Mouse (Mus musculus) hindbrain, embryonic 15.5 days (tissue): ENCODE data around the gene Nr2f2. TPM values are rescaled to one million over a fixed set of nuclear protein-coding genes. Genes with fewer than 3 reads are reported as not detected.

Experiments used
- ATAC-seq: fragments of 200-750 bp; cut with Nextera tagmentation; 2 replicates; pipeline ENCODE4 v1.8.0; 2017; ENCODE audit warnings: low read depth, moderate number of reproducible peaks, moderate TSS enrichment; ENCODE audit not compliant: low FRiP score
- H3K27ac ChIP-seq: fragments of 300-500 bp; sonication (generic); replicated peaks from 2 replicates; pipeline ENCODE4 v1.5.1; 2015; ENCODE audit warnings: mild to moderate bottlenecking, inconsistent platforms
- H3K27me3 ChIP-seq: fragments of 300-500 bp; sonication (generic); 2 replicates; pipeline ENCODE4 v1.6.1; 2015; ENCODE audit warnings: control low read depth, inconsistent platforms
- H3K36me3 ChIP-seq: fragments of 300-500 bp; sonication (generic); 2 replicates; pipeline ENCODE4 v1.6.1; 2015; ENCODE audit warnings: control low read depth, inconsistent platforms
- H3K4me1 ChIP-seq: fragments of 300-500 bp; sonication (generic); replicated peaks from 2 replicates; pipeline ENCODE4 v1.6.1; 2015; ENCODE audit warnings: control low read depth, inconsistent platforms
- H3K4me2 ChIP-seq: fragments of 300-500 bp; sonication (generic); 2 replicates; pipeline ENCODE4 v1.6.1; 2015; ENCODE audit warnings: moderate library complexity, mild to moderate bottlenecking, inconsistent platforms
- H3K4me3 ChIP-seq: fragments of 300-500 bp; sonication (generic); 2 replicates; pipeline ENCODE4 v1.5.1; 2015; ENCODE audit warnings: mild to moderate bottlenecking, inconsistent platforms
- H3K9ac ChIP-seq: fragments of 300-500 bp; sonication (generic); 2 replicates; pipeline ENCODE4 v1.6.1; 2015; ENCODE audit warnings: inconsistent platforms
- H3K9me3 ChIP-seq: fragments of 300-500 bp; sonication (generic); 2 replicates; pipeline ENCODE4 v1.6.1; 2016; ENCODE audit warnings: control low read depth, inconsistent platforms
- WGBS: fragments of 180-500 bp; shearing (Covaris S2); methylation state at CpG from one replicate; pipeline ENCODE4 v1.1.7; 2015; 5-methylcytosine and 5-hydroxymethylcytosine counted together
- polyA plus RNA-seq: library from polyadenylated mRNA; unstranded; fragments of >200 nt; fragmentation: Nextera tagmentation; extraction: Ambion mirVana; gene quantifications from 2 replicates; pipeline ENCODE4 v1.2.1, GENCODE M21; 2015

Gene Nr2f2
- polyA plus RNA-seq, 1 experiment from 2014 or later = 90.1 TPM

- Histone ChIP-seq H3K4me2 (no peak overlapping the region), H3K9ac (no peak overlapping the region), H3K27ac (no peak overlapping the region), H3K9me3 (no peaks in the 10 kb centered on the region), H3K4me1 (peaks cover 23% of the 10 kb centered on the region), H3K27me3 (peaks cover 65% of the 10 kb centered on the region), H3K36me3 (no peaks in the 10 kb centered on the region), H3K4me3 (no peak overlapping the region)
- no peak for ATAC-seq
- WGBS = 19% methylated on average over 10 of the region's 10 CpGs
Observed at GRCm38 (mm10) chr7:70328206-70329036, 38.1 kb downstream of the Nr2f2 start.

GRCm38 (mm10) chr7:70327191-70327590 lies 39.3 kb downstream of the Nr2f2 start:
- Histone ChIP-seq H3K4me2 (no peak overlapping the region), H3K4me3 (no peak overlapping the region), H3K27me3 (peaks cover 66% of the 10 kb centered on the region), H3K27ac (no peak overlapping the region), H3K9ac (no peak overlapping the region), H3K9me3 (no peaks in the 10 kb centered on the region), H3K36me3 (no peaks in the 10 kb centered on the region), H3K4me1 (peaks cover 18% of the 10 kb centered on the region)
- 16% methylated on average over 2 of the region's 2 CpGs for WGBS
- ATAC-seq = no peak

- Histone ChIP-seq H3K4me3 (no peak overlapping the region), H3K27me3 (peaks cover 70% of the 10 kb centered on the region), H3K9me3 (no peaks in the 10 kb centered on the region), H3K4me1 (peaks cover 11% of the 10 kb centered on the region), H3K4me2 (peak overlapping the region; percentile 40), H3K27ac (0 out of 2 replicates have a peak overlapping the region, but pooled peaks have one; percentile 13), H3K9ac (no peak overlapping the region), H3K36me3 (no peaks in the 10 kb centered on the region)
- WGBS = 6% methylated on average over 21 of the region's 21 CpGs
- ATAC-seq = no peak
Observed at GRCm38 (mm10) chr7:70326176-70327035, 40.1 kb downstream of the Nr2f2 start.

GRCm38 (mm10) chr7:70325381-70325780 lies 41.2 kb downstream of the Nr2f2 start:
- Histone ChIP-seq H3K4me1 (peaks cover 3% of the 10 kb centered on the region; the same call in 1 of the 2 replicates), H3K9ac (no peak overlapping the region), H3K4me2 (peak overlapping the region; percentile 40), H3K36me3 (no peaks in the 10 kb centered on the region), H3K9me3 (no peaks in the 10 kb centered on the region), H3K27ac (no peak overlapping the region), H3K4me3 (no peak overlapping the region), H3K27me3 (peaks cover 66% of the 10 kb centered on the region)
- no peak for ATAC-seq
- WGBS = 3% methylated on average over 18 of the region's 18 CpGs

- H3K4me2 ChIP-seq = no peak overlapping the region
- no peaks in the 10 kb centered on the region for H3K36me3 ChIP-seq
- H3K27me3 ChIP-seq = peaks cover 68% of the 10 kb centered on the region
- no peak overlapping the region for H3K27ac ChIP-seq
- no peak for ATAC-seq
- H3K4me3 ChIP-seq = no peak overlapping the region
- no peaks in the 10 kb centered on the region for H3K9me3 ChIP-seq
- WGBS = 26% methylated on average over 5 of the region's 5 CpGs
- peaks cover 3% of the 10 kb centered on the region; the same call in 1 of the 2 replicates for H3K4me1 ChIP-seq
- H3K9ac ChIP-seq = no peak overlapping the region
Observed at GRCm38 (mm10) chr7:70324541-70324940, 42.0 kb downstream of the Nr2f2 start.

- Histone ChIP-seq H3K36me3 (no peaks in the 10 kb centered on the region), H3K4me3 (no peak overlapping the region), H3K4me2 (no peak overlapping the region), H3K9me3 (no peaks in the 10 kb centered on the region), H3K27me3 (peaks cover 66% of the 10 kb centered on the region), H3K27ac (no peak overlapping the region), H3K9ac (no peak overlapping the region), H3K4me1 (peaks cover 3% of the 10 kb centered on the region; the same call in 1 of the 2 replicates)
- ATAC-seq = no peak
- WGBS = 17% methylated on average over 9 of the region's 9 CpGs
Observed at GRCm38 (mm10) chr7:70324041-70324440, 42.5 kb downstream of the Nr2f2 start.

GRCm38 (mm10) chr7:70305716-70306115 lies 60.8 kb downstream of the Nr2f2 start:
- H3K9me3 ChIP-seq = no peaks in the 10 kb centered on the region
- no peak overlapping the region for H3K9ac ChIP-seq
- ATAC-seq = no peak
- H3K4me3 ChIP-seq = no peak overlapping the region
- H3K27me3 ChIP-seq = no peaks in the 10 kb centered on the region
- WGBS = 65% methylated on average over 7 of the region's 7 CpGs
- no peaks in the 10 kb centered on the region for H3K4me1 ChIP-seq
- H3K4me2 ChIP-seq = no peak overlapping the region
- H3K27ac ChIP-seq = no peak overlapping the region
- H3K36me3 ChIP-seq = no peaks in the 10 kb centered on the region

GRCm38 (mm10) chr7:70304426-70304825 lies 62.1 kb downstream of the Nr2f2 start:
- peaks cover 2% of the 10 kb centered on the region; the same call in 1 of the 2 replicates for H3K27me3 ChIP-seq
- H3K4me2 ChIP-seq = no peak overlapping the region
- H3K4me1 ChIP-seq = no peaks in the 10 kb centered on the region
- no peak overlapping the region for H3K27ac ChIP-seq
- H3K9ac ChIP-seq = no peak overlapping the region
- no peaks in the 10 kb centered on the region for H3K36me3 ChIP-seq
- no peak for ATAC-seq
- H3K9me3 ChIP-seq = no peaks in the 10 kb centered on the region
- H3K4me3 ChIP-seq = no peak overlapping the region
